Mouse (Mus musculus) midbrain, embryonic 14.5 days (tissue): ENCODE measurements around the gene Smoc1. TPM values are rescaled to one million over a fixed set of nuclear protein-coding genes. Genes with fewer than 3 reads are reported as not detected.
A peak's percentile ranks its signal among the peaks of the same experiment; 100 is the strongest.

Source experiments
- ATAC-seq: fragments of 200-750 bp; cut with Nextera tagmentation; 2 replicates; pipeline ENCODE4 v1.8.0; 2017; ENCODE audit warnings: moderate number of reproducible peaks, moderate library complexity; ENCODE audit not compliant: low FRiP score, low TSS enrichment
- DNase-seq: peaks from one replicate; pipeline ENCODE4 v3.0.0-alpha.2; 2015
- H3K27ac ChIP-seq: fragments of 300-500 bp; sonication (generic); replicated peaks from 2 replicates; pipeline ENCODE4 v1.5.1; 2014; ENCODE audit warnings: mild to moderate bottlenecking, low read depth, low read length, moderate library complexity
- H3K27me3 ChIP-seq: fragments of 300-500 bp; sonication (generic); 2 replicates; pipeline ENCODE4 v1.6.1; 2014; ENCODE audit warnings: low read length, control low read depth, mixed read lengths; ENCODE audit not compliant: control insufficient read depth, insufficient read depth
- H3K36me3 ChIP-seq: fragments of 300-500 bp; sonication (generic); 2 replicates; pipeline ENCODE4 v1.6.1; 2014; ENCODE audit warnings: low read length, control low read depth; ENCODE audit not compliant: control insufficient read depth, insufficient read depth
- H3K4me1 ChIP-seq: fragments of 300-500 bp; sonication (generic); 2 replicates; pipeline ENCODE4 v1.6.1; 2014; ENCODE audit warnings: mild to moderate bottlenecking, antibody characterized with exemption, low read length, control low read depth; ENCODE audit not compliant: control insufficient read depth, insufficient read depth
- H3K4me2 ChIP-seq: fragments of 300-500 bp; sonication (generic); 2 replicates; pipeline ENCODE4 v1.6.1; 2014; ENCODE audit warnings: mild to moderate bottlenecking, low read length, moderate library complexity
- H3K4me3 ChIP-seq: fragments of 300-500 bp; sonication (generic); replicated peaks from 2 replicates; pipeline ENCODE4 v1.5.1; 2014; ENCODE audit warnings: low read depth, low read length
- H3K9ac ChIP-seq: fragments of 300-500 bp; sonication (generic); replicated peaks from 2 replicates; pipeline ENCODE4 v1.6.1; 2014; ENCODE audit warnings: mild to moderate bottlenecking, low read length, moderate library complexity
- H3K9me3 ChIP-seq: fragments of 300-500 bp; sonication (generic); 2 replicates; pipeline ENCODE4 v1.6.1; 2016; ENCODE audit warnings: low read length, control low read depth, mixed read lengths; ENCODE audit not compliant: control insufficient read depth
- WGBS: fragments of 180-500 bp; shearing (Covaris S2); extraction: QIAGEN DNeasy Blood & Tissue Kit; methylation state at CpG from one replicate; pipeline ENCODE4 v1.1.7; 2014; 5-methylcytosine and 5-hydroxymethylcytosine counted together
- polyA plus RNA-seq: library from polyadenylated mRNA; unstranded; fragments of >200 nt; fragmentation: Nextera tagmentation; extraction: Ambion mirVana; gene quantifications from 2 replicates; pipeline ENCODE4 v1.2.1, GENCODE M21; 2014

The Smoc1 gene
- polyA plus RNA-seq, 1 experiment from 2014 or later, result 21.6 TPM

GRCm38 (mm10) chr12:81029731-81030130 lies 3.1 kb downstream of the Smoc1 start:
- Histone ChIP-seq H3K36me3 (no peaks in the 10 kb centered on the region), H3K4me2 (peak overlapping the region; percentile 13; the same call in 1 of the 2 replicates), H3K27ac (no peak overlapping the region), H3K9me3 (no peaks in the 10 kb centered on the region), H3K4me3 (no peak overlapping the region), H3K27me3 (no peaks in the 10 kb centered on the region), H3K4me1 (peaks cover 29% of the 10 kb centered on the region), H3K9ac (no peak overlapping the region)
- peak; percentile 11 for DNase-seq
- WGBS, result 29% methylated on average over 4 of the region's 4 CpGs
- no peak for ATAC-seq

GRCm38 (mm10) chr12:81031579-81031978 lies 5.0 kb downstream of the Smoc1 start:
- Histone ChIP-seq H3K36me3 (no peaks in the 10 kb centered on the region), H3K4me2 (no peak overlapping the region), H3K4me3 (no peak overlapping the region), H3K4me1 (peaks cover 23% of the 10 kb centered on the region), H3K27ac (no peak overlapping the region), H3K9ac (no peak overlapping the region), H3K27me3 (no peaks in the 10 kb centered on the region), H3K9me3 (no peaks in the 10 kb centered on the region)
- 91% methylated on average over 7 of the region's 7 CpGs for WGBS
- DNase-seq, result no peak
- ATAC-seq, result no peak

- no peaks in the 10 kb centered on the region for H3K9me3 ChIP-seq
- H3K4me2 ChIP-seq, result peak overlapping the region; percentile 24
- no peak overlapping the region for H3K9ac ChIP-seq
- H3K4me3 ChIP-seq, result no peak overlapping the region
- DNase-seq, result peak; percentile 71
- H3K4me1 ChIP-seq, result peaks cover 19% of the 10 kb centered on the region
- WGBS, result 42% methylated on average over 15 of the region's 15 CpGs
- no peaks in the 10 kb centered on the region for H3K27me3 ChIP-seq
- H3K27ac ChIP-seq, result peak overlapping the region; percentile 76
- H3K36me3 ChIP-seq, result no peaks in the 10 kb centered on the region
- ATAC-seq, result peak; percentile 64; the same call in 1 of the 2 replicates
These were observed 6.9 kb downstream of the Smoc1 start for GRCm38 (mm10) chr12:81033389-81034041.

- DNase-seq, result no peak
- no peak overlapping the region for H3K9ac ChIP-seq
These were observed 7.4 kb downstream of the Smoc1 start for GRCm38 (mm10) chr12:81034042-81034417.

GRCm38 (mm10) chr12:81035850-81036249 lies 9.2 kb downstream of the Smoc1 start:
- H3K9ac ChIP-seq, result no peak overlapping the region
- DNase-seq, result no peak

More at GRCm38 (mm10) chr12:81034042-81034417, 7.4 kb downstream of the Smoc1 start:
- Histone ChIP-seq H3K27me3 (no peaks in the 10 kb centered on the region), H3K4me3 (no peak overlapping the region), H3K9me3 (no peaks in the 10 kb centered on the region), H3K4me2 (peak overlapping the region; percentile 24), H3K36me3 (no peaks in the 10 kb centered on the region), H3K27ac (peak overlapping the region; percentile 76), H3K4me1 (peaks cover 19% of the 10 kb centered on the region)
- ATAC-seq, result peak; percentile 6; the same call in 1 of the 2 replicates
- 61% methylated on average over 4 of the region's 4 CpGs for WGBS

GRCm38 (mm10) chr12:81043616-81044015 lies 17.0 kb downstream of the Smoc1 start:
- peak; percentile 59 for DNase-seq
- Histone ChIP-seq H3K36me3 (no peaks in the 10 kb centered on the region), H3K4me2 (peak overlapping the region; percentile 45), H3K9me3 (no peaks in the 10 kb centered on the region), H3K27me3 (no peaks in the 10 kb centered on the region), H3K4me1 (peaks cover 9% of the 10 kb centered on the region), H3K27ac (no peak overlapping the region), H3K4me3 (no peak overlapping the region), H3K9ac (no peak overlapping the region; the same call in 1 of the 2 replicates)
- no peak for ATAC-seq
- WGBS, result 23% methylated on average over 11 of the region's 11 CpGs

More at GRCm38 (mm10) chr12:81035850-81036249, 9.2 kb downstream of the Smoc1 start:
- 92% methylated on average over 6 of the region's 6 CpGs for WGBS
- Histone ChIP-seq H3K4me1 (peaks cover 10% of the 10 kb centered on the region), H3K27me3 (no peaks in the 10 kb centered on the region), H3K36me3 (no peaks in the 10 kb centered on the region), H3K4me3 (no peak overlapping the region), H3K9me3 (no peaks in the 10 kb centered on the region), H3K4me2 (no peak overlapping the region), H3K27ac (no peak overlapping the region)
- no peak for ATAC-seq

GRCm38 (mm10) chr12:81046926-81047325 lies 20.3 kb downstream of the Smoc1 start:
- Histone ChIP-seq H3K27me3 (no peaks in the 10 kb centered on the region), H3K36me3 (no peaks in the 10 kb centered on the region), H3K4me1 (peaks cover 9% of the 10 kb centered on the region), H3K4me2 (no peak overlapping the region), H3K27ac (no peak overlapping the region), H3K9me3 (no peaks in the 10 kb centered on the region), H3K4me3 (no peak overlapping the region), H3K9ac (no peak overlapping the region)
- ATAC-seq (no peak), DNase-seq (no peak)
- 81% methylated on average over 5 of the region's 5 CpGs for WGBS

GRCm38 (mm10) chr12:81049661-81050060 lies 23.1 kb downstream of the Smoc1 start:
- no peak overlapping the region for H3K4me3 ChIP-seq
- WGBS, result 97% methylated on average over 5 of the region's 5 CpGs
- H3K9me3 ChIP-seq, result no peaks in the 10 kb centered on the region
- no peaks in the 10 kb centered on the region for H3K4me1 ChIP-seq
- H3K27me3 ChIP-seq, result no peaks in the 10 kb centered on the region
- H3K27ac ChIP-seq, result no peak overlapping the region
- ATAC-seq (no peak), DNase-seq (no peak)
- no peak overlapping the region for H3K4me2 ChIP-seq
- no peak overlapping the region for H3K9ac ChIP-seq
- no peaks in the 10 kb centered on the region for H3K36me3 ChIP-seq
